Mouse (Mus musculus) layer of hippocampus, adult 9-11 months (tissue): ENCODE data around the gene Adamts3.

Source experiments
- DNase-seq: peaks from one replicate; pipeline ENCODE4 v3.0.0; 2022

Gene Adamts3

DNA sequence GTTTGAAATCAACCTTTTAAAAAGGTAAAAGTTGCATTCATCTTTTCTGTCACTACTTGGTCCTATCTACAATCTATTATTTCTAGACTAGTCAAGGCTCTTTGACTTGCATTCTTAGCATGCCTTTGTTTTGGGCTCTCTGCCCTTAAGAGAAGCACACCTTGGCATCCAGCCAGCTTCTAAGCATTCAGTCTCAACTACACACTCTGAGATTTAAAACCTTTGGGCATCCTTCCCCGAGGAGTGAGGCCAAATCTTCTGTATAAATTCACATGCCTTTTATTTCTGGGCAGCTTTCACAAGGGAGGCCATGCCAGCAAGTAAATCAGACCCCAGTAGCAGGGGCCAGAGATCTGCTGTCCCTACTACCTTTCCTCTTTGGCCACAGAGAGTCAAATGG is 178.9 kb downstream of the Adamts3 start:
- peak; percentile 15 for DNase-seq

DNA sequence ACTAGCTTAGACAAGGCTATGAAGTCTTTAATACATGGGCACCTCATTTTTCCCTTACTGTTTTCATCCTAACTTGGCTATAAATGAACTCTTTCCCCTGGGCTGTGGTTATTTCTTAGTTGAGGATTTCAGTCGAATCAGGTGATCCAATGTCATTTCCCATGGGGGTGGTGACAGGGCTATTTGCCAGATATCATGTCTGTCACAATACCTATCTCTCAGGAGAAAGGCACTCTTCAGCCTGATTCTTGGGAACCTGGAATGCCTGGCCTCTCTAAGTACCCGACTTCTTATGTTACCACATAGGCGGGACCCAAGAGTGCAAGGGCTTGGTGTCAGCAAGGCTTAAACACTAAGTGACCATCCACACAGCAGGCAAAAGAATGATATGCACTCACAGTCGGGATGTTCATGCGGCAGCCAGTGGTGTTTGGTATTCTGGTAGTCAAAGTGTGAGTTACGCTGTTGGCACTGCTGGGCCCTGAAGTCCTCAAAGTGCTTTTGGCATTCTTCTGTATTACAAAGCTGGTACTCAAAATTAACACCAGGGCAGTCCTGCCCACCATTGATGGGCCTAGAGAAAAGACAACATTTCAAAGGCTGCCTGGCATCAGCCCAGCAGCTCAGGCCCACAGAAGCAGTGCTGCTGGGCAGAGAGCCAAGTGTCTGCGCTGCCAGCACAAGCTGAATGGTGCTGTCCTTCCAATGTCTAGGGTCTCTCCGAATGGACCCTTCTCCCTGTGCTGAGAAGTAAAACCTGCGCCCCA is 181.7 kb downstream of the Adamts3 start:
- peak; percentile 87 for DNase-seq

GRCm38 (mm10) chr5:89687826-89688225 is 195.3 kb downstream of the Adamts3 start:
- no peak for DNase-seq

- no peak for DNase-seq
These were observed 203.1 kb downstream of the Adamts3 start for GRCm38 (mm10) chr5:89679871-89680536.

- DNase-seq = no peak
These were observed 205.0 kb downstream of the Adamts3 start for GRCm38 (mm10) chr5:89678148-89678547.

GRCm38 (mm10) chr5:89674066-89674848 is 208.9 kb downstream of the Adamts3 start:
- DNase-seq = no peak

GRCm38 (mm10) chr5:89672950-89673349 is 210.2 kb downstream of the Adamts3 start:
- DNase-seq = no peak

- no peak for DNase-seq
These were observed 228.8 kb downstream of the Adamts3 start for GRCm38 (mm10) chr5:89654327-89654726.

GRCm38 (mm10) chr5:89653862-89654261 is 229.3 kb downstream of the Adamts3 start:
- DNase-seq = no peak

GRCm38 (mm10) chr5:89646940-89647339 is 236.2 kb downstream of the Adamts3 start:
- peak; percentile 3 for DNase-seq

GRCm38 (mm10) chr5:89635434-89635833 is 247.7 kb downstream of the Adamts3 start:
- DNase-seq = no peak

DNA sequence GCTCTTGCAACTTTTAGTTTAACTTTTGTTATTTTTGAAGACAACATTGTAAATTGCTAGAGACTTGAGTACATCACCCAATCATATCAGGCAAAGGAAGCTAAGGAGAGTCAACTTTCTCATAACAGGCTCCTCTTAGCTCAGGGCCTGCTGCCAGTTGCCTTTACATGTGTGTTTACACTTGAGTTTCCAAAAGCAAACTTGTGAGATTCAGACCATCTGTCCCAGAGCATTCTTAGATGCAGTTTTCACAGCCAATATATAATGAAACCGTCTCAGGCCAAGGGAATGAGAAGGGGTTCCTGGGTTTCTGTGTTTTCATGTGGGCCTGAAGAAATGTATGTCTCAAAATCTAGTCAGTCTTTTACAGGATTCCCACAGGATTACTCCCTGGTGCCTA is 251.5 kb downstream of the Adamts3 start:
- no peak for DNase-seq
